Mouse (Mus musculus): Measurements from ENCODE around the gene Mios. TPM values are rescaled to one million over a fixed set of nuclear protein-coding genes. Genes with fewer than 3 reads are reported as not detected.

Gene Mios
- 28.9 and 35.1 TPM in 2 replicates for polyA plus RNA-seq (2014; fragmentation: Nextera tagmentation; extraction: Ambion mirVana)

DNA sequence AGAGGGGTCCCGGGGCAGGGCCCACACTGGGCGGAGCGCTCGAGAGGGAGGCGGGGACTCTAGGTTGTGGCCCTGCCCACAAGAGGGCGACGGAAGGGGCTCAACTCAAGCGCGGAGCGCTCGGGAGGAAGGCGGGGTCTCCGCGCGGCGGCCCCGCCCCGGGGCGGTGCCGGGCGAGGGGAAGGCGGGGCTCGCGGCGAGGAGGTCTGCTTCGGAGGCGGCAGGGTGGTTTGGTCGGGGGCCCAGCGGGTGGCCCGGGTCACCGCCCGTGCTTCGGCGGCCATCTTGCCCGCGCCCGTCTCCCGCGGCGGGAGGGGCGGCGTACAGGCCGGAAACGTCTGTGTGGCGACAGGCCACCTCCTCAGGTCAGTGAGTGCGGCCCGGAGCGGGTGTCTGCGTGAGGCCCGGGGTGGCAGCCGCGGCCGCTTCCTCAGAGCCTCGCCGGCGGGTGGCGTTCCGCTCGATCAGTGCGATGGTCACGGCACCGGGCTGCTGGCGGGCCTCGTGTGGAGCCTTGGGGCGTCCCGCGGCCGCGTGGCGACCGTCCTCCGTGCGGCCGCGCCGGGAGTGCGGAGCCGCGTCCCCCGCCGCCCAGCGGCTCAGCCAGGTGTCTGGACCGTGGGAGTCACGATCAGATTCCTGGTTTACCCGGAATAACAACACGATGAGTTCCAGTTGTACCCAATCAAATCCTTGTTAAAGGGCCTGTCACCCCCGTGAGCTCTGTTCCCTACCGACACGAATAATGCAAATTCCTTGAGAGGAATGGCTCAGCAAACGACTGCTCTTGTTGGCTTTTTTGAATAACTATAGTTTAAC, at the start of gene Mios:
Gene Mios (plus strand): TSS at position 176 of the 819 bp plus-strand sequence.
- no peaks in the 10 kb centered on the region for H3K9me3 ChIP-seq (ENCODE audit: control insufficient read depth, low read length)
- H3K4me2 ChIP-seq = peak within 1 kb of the TSS; percentile 70
- peaks cover 6% of the 10 kb centered on the region; the same call in 1 of the 2 replicates for H3K36me3 ChIP-seq (ENCODE audit: control insufficient read depth, insufficient read depth, low read length)
- 0% methylated on average over 82 of the region's 90 CpGs for whole genome bisulfite sequencing
- DNase-seq (ENCODE audit: low spot score) (peak; percentile 91), ATAC-seq (replicated peaks; ENCODE audit: low FRiP score) (peak; percentile 97)
- H3K4me3 ChIP-seq (ENCODE audit: low read depth, low read length) = peak within 1 kb of the TSS; percentile 89
- H3K4me1 ChIP-seq (replicated peaks; ENCODE audit: control insufficient read depth, insufficient read depth, low read length) = peaks cover 7% of the 10 kb centered on the region
- no peaks in the 10 kb centered on the region for H3K27me3 ChIP-seq (replicated peaks; ENCODE audit: control insufficient read depth, insufficient read depth, low read length)
- peak within 1 kb of the TSS; percentile 93 for H3K27ac ChIP-seq (ENCODE audit: low read depth, low read length)
- peak within 1 kb of the TSS; percentile 96 for H3K9ac ChIP-seq (ENCODE audit: low read depth, low read length)

DNA sequence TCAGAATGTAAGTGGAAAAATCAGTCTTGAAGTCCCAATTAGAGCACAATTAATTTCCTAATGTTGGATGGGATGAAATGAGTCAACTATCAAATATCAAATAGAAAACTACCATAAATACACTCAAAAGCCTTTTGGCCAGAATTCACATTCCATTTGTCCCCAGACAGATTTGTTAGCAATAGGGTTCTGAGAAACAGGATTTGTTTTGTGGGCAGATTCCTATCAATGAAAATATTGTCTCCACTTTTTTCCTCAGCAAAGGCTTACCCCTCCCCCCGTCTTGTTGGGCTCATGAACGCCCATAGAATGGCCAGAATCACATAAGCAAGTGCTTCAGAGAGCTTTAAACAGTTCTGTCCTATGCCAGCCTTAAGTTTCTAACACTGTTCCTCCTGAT, 49.0 kb upstream of the Mios start:
- ATAC-seq (replicated peaks; ENCODE audit: low FRiP score) = no peak
- no peak overlapping the region for H3K4me2 ChIP-seq
- no peak overlapping the region for H3K9ac ChIP-seq (ENCODE audit: low read depth, low read length)
- H3K36me3 ChIP-seq (ENCODE audit: control insufficient read depth, insufficient read depth, low read length) = no peaks in the 10 kb centered on the region
- no peak for DNase-seq (ENCODE audit: low spot score)
- no peaks in the 10 kb centered on the region for H3K27me3 ChIP-seq (replicated peaks; ENCODE audit: control insufficient read depth, insufficient read depth, low read length)
- no peak overlapping the region for H3K4me3 ChIP-seq (ENCODE audit: low read depth, low read length)
- H3K9me3 ChIP-seq (ENCODE audit: control insufficient read depth, low read length) = no peaks in the 10 kb centered on the region
- no peak overlapping the region for H3K27ac ChIP-seq (ENCODE audit: low read depth, low read length)
- H3K4me1 ChIP-seq (replicated peaks; ENCODE audit: control insufficient read depth, insufficient read depth, low read length) = no peaks in the 10 kb centered on the region
- WGBS = 53% methylated on average over 2 of the region's 2 CpGs

DNA sequence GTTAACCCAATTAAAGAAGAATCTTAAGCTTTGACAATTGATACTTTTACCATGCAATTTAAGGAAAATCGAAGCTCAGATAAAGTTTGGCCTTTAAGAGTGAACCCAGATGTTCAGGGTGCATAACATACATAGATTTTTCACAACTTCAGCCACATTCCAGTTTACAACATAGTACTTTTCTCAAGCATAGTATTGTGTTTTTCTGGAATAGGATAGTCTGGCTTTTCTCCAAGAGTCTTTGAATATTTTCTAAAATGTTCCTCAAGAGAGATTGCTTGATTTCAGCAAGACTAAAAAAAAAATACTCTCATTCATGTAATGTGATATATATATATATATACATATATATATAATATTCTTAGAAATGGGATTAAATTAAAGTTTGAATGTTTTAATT, 44.3 kb upstream of the Mios start:
- Histone ChIP-seq H3K4me3 (ENCODE audit: low read depth, low read length) (no peak overlapping the region), H3K4me1 (replicated peaks; ENCODE audit: control insufficient read depth, insufficient read depth, low read length) (no peaks in the 10 kb centered on the region), H3K27me3 (replicated peaks; ENCODE audit: control insufficient read depth, insufficient read depth, low read length) (no peaks in the 10 kb centered on the region), H3K4me2 (no peak overlapping the region), H3K9ac (ENCODE audit: low read depth, low read length) (no peak overlapping the region), H3K27ac (ENCODE audit: low read depth, low read length) (no peak overlapping the region), H3K9me3 (ENCODE audit: control insufficient read depth, low read length) (no peaks in the 10 kb centered on the region), H3K36me3 (ENCODE audit: control insufficient read depth, insufficient read depth, low read length) (no peaks in the 10 kb centered on the region)
- WGBS = 39% methylated on average over 1 of the region's 1 CpGs
- DNase-seq (ENCODE audit: low spot score) (no peak), ATAC-seq (replicated peaks; ENCODE audit: low FRiP score) (no peak)

DNA sequence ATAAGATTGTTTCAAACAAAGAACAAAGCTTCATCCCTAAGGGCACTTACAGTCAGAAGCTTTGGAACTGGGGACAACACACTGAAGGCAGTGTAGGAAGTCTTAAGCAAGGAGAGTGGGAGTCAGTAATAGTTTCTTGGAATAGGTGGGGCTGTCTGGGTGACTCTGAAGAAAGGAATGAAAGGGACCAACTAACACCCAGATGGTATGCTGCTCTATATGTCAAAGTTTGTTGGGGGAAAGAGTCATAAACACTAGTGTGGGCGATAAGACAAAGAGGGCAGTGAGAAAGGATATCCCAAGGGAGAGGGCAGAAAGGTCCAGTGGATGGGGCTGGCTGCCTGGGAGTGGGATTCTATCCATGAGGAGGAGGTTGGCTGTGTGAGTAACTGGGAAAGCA, 36.9 kb upstream of the Mios start:
- no peaks in the 10 kb centered on the region for H3K36me3 ChIP-seq (ENCODE audit: control insufficient read depth, insufficient read depth, low read length)
- H3K27me3 ChIP-seq (replicated peaks; ENCODE audit: control insufficient read depth, insufficient read depth, low read length) = no peaks in the 10 kb centered on the region
- no peak overlapping the region for H3K4me3 ChIP-seq (ENCODE audit: low read depth, low read length)
- ATAC-seq (replicated peaks; ENCODE audit: low FRiP score) (no peak), DNase-seq (ENCODE audit: low spot score) (no peak)
- no peak overlapping the region for H3K9ac ChIP-seq (ENCODE audit: low read depth, low read length)
- H3K9me3 ChIP-seq (ENCODE audit: control insufficient read depth, low read length) = no peaks in the 10 kb centered on the region
- H3K4me1 ChIP-seq (replicated peaks; ENCODE audit: control insufficient read depth, insufficient read depth, low read length) = no peaks in the 10 kb centered on the region
- no peak overlapping the region for H3K27ac ChIP-seq (ENCODE audit: low read depth, low read length)
- 63% methylated on average over 1 of the region's 1 CpGs for WGBS
- H3K4me2 ChIP-seq = no peak overlapping the region

DNA sequence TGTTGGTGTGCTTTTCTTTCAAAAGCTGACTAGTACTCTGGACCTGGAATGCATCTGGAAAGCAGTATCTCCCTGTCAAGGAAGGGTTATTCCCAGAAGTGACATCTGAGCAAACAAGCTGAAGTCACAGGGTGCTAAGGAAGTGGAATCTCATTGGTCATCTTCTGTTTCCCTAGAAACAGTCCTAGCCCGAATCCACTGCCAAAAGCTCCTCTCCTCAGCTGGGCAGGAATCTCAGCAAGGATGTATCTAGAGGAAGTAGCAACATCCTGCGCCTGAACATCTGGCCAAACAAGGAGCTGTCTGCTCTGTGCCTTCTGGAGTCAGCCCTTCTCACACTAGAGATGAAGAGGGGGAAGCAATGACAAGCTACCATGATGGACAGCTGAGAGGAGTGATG, 35.0 kb upstream of the Mios start:
- Histone ChIP-seq H3K4me3 (ENCODE audit: low read depth, low read length) (no peak overlapping the region), H3K4me2 (no peak overlapping the region), H3K9me3 (ENCODE audit: control insufficient read depth, low read length) (no peaks in the 10 kb centered on the region), H3K36me3 (ENCODE audit: control insufficient read depth, insufficient read depth, low read length) (no peaks in the 10 kb centered on the region), H3K27ac (ENCODE audit: low read depth, low read length) (no peak overlapping the region), H3K9ac (ENCODE audit: low read depth, low read length) (no peak overlapping the region), H3K4me1 (replicated peaks; ENCODE audit: control insufficient read depth, insufficient read depth, low read length) (no peaks in the 10 kb centered on the region), H3K27me3 (replicated peaks; ENCODE audit: control insufficient read depth, insufficient read depth, low read length) (no peaks in the 10 kb centered on the region)
- DNase-seq (ENCODE audit: low spot score) (no peak), ATAC-seq (replicated peaks; ENCODE audit: low FRiP score) (no peak)
- WGBS = 24% methylated on average over 2 of the region's 2 CpGs

DNA sequence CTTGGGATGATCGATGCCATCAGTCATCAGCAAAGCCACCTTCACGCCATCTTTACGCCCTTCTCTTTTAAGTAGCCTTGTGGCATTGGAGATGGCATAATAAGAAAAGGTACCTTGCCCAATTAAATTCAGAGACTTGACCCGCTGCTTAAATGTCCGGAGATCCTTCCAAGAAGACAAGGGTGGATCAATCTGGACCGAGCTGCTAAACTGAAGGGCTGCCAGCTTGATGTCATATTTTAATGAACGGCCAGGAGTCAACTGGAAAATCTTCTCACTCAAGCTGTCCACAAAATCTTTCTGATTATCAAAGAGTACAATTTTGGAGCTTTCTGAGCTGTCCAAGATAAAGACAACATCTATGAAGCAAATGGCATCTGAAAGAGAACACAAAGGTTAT, 33.7 kb upstream of the Mios start:
- Histone ChIP-seq H3K4me2 (no peak overlapping the region), H3K4me3 (ENCODE audit: low read depth, low read length) (no peak overlapping the region), H3K27ac (ENCODE audit: low read depth, low read length) (no peak overlapping the region), H3K9me3 (ENCODE audit: control insufficient read depth, low read length) (no peaks in the 10 kb centered on the region), H3K9ac (ENCODE audit: low read depth, low read length) (no peak overlapping the region), H3K4me1 (replicated peaks; ENCODE audit: control insufficient read depth, insufficient read depth, low read length) (no peaks in the 10 kb centered on the region), H3K27me3 (replicated peaks; ENCODE audit: control insufficient read depth, insufficient read depth, low read length) (no peaks in the 10 kb centered on the region), H3K36me3 (ENCODE audit: control insufficient read depth, insufficient read depth, low read length) (no peaks in the 10 kb centered on the region)
- ATAC-seq (replicated peaks; ENCODE audit: low FRiP score) (no peak), DNase-seq (ENCODE audit: low spot score) (no peak)
- WGBS = 85% methylated on average over 7 of the region's 7 CpGs

DNA sequence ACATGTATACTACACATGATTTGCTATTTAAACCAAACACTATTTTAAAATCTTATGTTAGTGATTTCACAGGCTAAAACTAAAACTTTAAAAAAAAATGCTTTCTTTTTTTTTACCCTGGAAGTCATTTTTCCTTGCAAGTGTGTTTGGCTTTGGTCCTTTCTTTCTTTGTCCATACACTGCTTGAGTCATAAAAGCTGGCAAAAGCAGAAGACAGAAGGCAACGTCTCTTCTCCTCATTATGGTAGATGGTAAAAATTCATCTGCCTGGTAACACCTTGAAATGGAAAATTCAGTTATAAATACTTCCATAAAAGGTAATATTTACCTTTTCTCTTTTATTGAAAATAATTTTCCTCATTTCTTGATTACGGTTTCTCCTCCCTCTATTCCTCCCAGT, 32.9 kb upstream of the Mios start:
- H3K27ac ChIP-seq (ENCODE audit: low read depth, low read length) = no peak overlapping the region
- WGBS = 85% methylated on average over 2 of the region's 2 CpGs
- H3K4me1 ChIP-seq (replicated peaks; ENCODE audit: control insufficient read depth, insufficient read depth, low read length) = no peaks in the 10 kb centered on the region
- no peak for ATAC-seq (replicated peaks; ENCODE audit: low FRiP score)
- H3K4me3 ChIP-seq (ENCODE audit: low read depth, low read length) = no peak overlapping the region
- no peak overlapping the region for H3K9ac ChIP-seq (ENCODE audit: low read depth, low read length)
- H3K36me3 ChIP-seq (ENCODE audit: control insufficient read depth, insufficient read depth, low read length) = no peaks in the 10 kb centered on the region
- H3K9me3 ChIP-seq (ENCODE audit: control insufficient read depth, low read length) = no peaks in the 10 kb centered on the region
- DNase-seq (ENCODE audit: low spot score) = no peak
- no peak overlapping the region for H3K4me2 ChIP-seq
- H3K27me3 ChIP-seq (replicated peaks; ENCODE audit: control insufficient read depth, insufficient read depth, low read length) = no peaks in the 10 kb centered on the region

DNA sequence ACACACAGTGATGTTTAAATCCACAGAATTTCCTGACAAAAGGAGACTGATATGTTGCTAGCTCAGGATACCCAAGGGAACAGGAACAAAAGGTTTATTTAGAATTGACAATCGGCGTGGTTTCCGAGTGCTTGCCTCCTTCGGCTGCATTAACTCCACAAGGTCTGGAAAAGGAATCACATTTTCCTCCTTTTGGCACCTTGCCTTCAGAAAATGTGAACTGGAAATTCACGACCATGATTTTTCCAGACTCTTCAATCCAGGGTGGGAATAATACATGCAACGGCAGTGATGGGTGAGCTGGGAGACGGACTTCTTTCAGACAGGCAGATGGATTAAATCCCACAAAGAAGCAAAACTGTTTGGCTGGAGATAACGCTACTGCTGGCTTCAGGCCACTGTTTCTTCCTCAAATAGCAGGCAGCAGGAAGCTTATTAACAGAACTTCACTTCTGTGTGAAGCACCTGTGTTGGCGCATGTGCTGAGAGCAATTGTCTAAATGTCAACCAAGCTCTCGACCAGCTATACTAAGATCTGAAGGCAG, 30.6 kb upstream of the Mios start:
- H3K4me1 ChIP-seq (replicated peaks; ENCODE audit: control insufficient read depth, insufficient read depth, low read length) = no peaks in the 10 kb centered on the region
- no peak for DNase-seq (ENCODE audit: low spot score)
- H3K9ac ChIP-seq (ENCODE audit: low read depth, low read length) = no peak overlapping the region
- H3K9me3 ChIP-seq (ENCODE audit: control insufficient read depth, low read length) = no peaks in the 10 kb centered on the region
- 58% methylated on average over 10 of the region's 10 CpGs for WGBS
- H3K36me3 ChIP-seq (ENCODE audit: control insufficient read depth, insufficient read depth, low read length) = no peaks in the 10 kb centered on the region
- H3K4me3 ChIP-seq (ENCODE audit: low read depth, low read length) = no peak overlapping the region
- H3K27ac ChIP-seq (ENCODE audit: low read depth, low read length) = no peak overlapping the region
- no peak overlapping the region for H3K4me2 ChIP-seq
- no peak for ATAC-seq (replicated peaks; ENCODE audit: low FRiP score)
- no peaks in the 10 kb centered on the region for H3K27me3 ChIP-seq (replicated peaks; ENCODE audit: control insufficient read depth, insufficient read depth, low read length)
